Mouse (Mus musculus) CH12.LX (cell line): Measurements from ENCODE around the gene Cinp. TPM values are rescaled to one million over a fixed set of nuclear protein-coding genes. Genes with fewer than 3 reads are reported as not detected.
A peak's percentile ranks its signal among the peaks of the same experiment; 100 is the strongest.

Experiments used
- DNase-seq: peaks from one replicate; pipeline ENCODE4 v3.0.0-alpha.2; 2013; ENCODE audit errors: extremely low read depth
- H3K27ac ChIP-seq: 2 replicates; pipeline ENCODE4 v1.5.1; 2012; ENCODE audit warnings: low read depth, mild to moderate bottlenecking, control low read depth, moderate library complexity; ENCODE audit not compliant: insufficient read depth
- H3K27me3 ChIP-seq: replicated peaks from 2 replicates; pipeline ENCODE3; 2012; ENCODE audit warnings: inconsistent platforms
- H3K36me3 ChIP-seq, 2 experiments: replicated peaks in 1 of 2; 2 replicates each; pipeline versions ENCODE3 to v1.6.1; 2012; ENCODE audit warnings: inconsistent platforms in 1 of 2, low read length in 1 of 2, mild to moderate bottlenecking in 1 of 2, mixed read lengths in 1 of 2, moderate library complexity in 1 of 2; ENCODE audit not compliant: control insufficient read depth in 1 of 2, insufficient read depth in 1 of 2
- H3K4me1 ChIP-seq, 2 experiments: 2 replicates each; pipeline ENCODE4 v1.6.1; 2012; ENCODE audit warnings: inconsistent platforms in 1 of 2, moderate library complexity in 1 of 2; ENCODE audit not compliant: insufficient read depth in 2 of 2, control insufficient read depth in 1 of 2
- H3K4me2 ChIP-seq: 2 replicates; pipeline ENCODE4 v1.6.1; 2012; ENCODE audit warnings: low read depth, mild to moderate bottlenecking, control low read depth; ENCODE audit not compliant: poor library complexity, insufficient read depth, severe bottlenecking
- H3K4me3 ChIP-seq, 3 experiments: fragments of 150-350 bp in 1 of 3; sonication (generic) in 1 of 3; replicated peaks in 1 of 3; 2 replicates each; pipeline versions ENCODE3 to v1.5.1; 2011 to 2012; ENCODE audit warnings: low read depth in 2 of 3, low read length in 2 of 3, mild to moderate bottlenecking in 2 of 3, moderate library complexity in 2 of 3, control low read depth in 1 of 3, improper control_type of control experiment in 1 of 3, inconsistent platforms in 1 of 3, mixed read lengths in 1 of 3; ENCODE audit not compliant: poor library complexity in 1 of 3
- H3K79me2 ChIP-seq: replicated peaks from 2 replicates; pipeline ENCODE4 v1.6.1; 2012; ENCODE audit warnings: mild to moderate bottlenecking, moderate library complexity; ENCODE audit not compliant: control insufficient read depth, poor library complexity, insufficient read depth, severe bottlenecking; ENCODE audit errors: extremely low read depth
- H3K9ac ChIP-seq: 2 replicates; pipeline ENCODE4 v1.6.1; 2012; ENCODE audit warnings: low read depth, mild to moderate bottlenecking, control low read depth, moderate library complexity; ENCODE audit not compliant: insufficient read depth
- H3K9me3 ChIP-seq: replicated peaks from 2 replicates; pipeline ENCODE3; 2012; ENCODE audit warnings: low read length, inconsistent platforms, mixed read lengths
- BHLHE40 ChIP-seq: IDR thresholded peaks from 2 replicates; pipeline ENCODE4 v1.6.1; 2011; ENCODE audit warnings: mild to moderate bottlenecking, low read depth, low read length, improper control_type of control experiment
- CHD1 ChIP-seq: IDR thresholded peaks from 2 replicates; pipeline ENCODE4 v1.6.1; 2012; ENCODE audit warnings: low read depth, low read length, improper control_type of control experiment, inconsistent platforms
- CHD2 ChIP-seq: IDR thresholded peaks from 2 replicates; pipeline ENCODE4 v1.6.1; 2011; ENCODE audit warnings: low read length, improper control_type of control experiment
- CTCF ChIP-seq, 2 experiments: IDR thresholded peaks in 1 of 2; conservative IDR thresholded peaks in 1 of 2; 2 replicates each; pipeline ENCODE4 v1.5.1; 2011 to 2012; ENCODE audit warnings: low read depth in 2 of 2, low read length in 2 of 2, improper control_type of control experiment in 1 of 2, inconsistent platforms in 1 of 2, mild to moderate bottlenecking in 1 of 2, moderate library complexity in 1 of 2
- E2F4 ChIP-seq: IDR thresholded peaks from 2 replicates; pipeline ENCODE4 v1.6.1; 2011; ENCODE audit warnings: low read depth, low read length, improper control_type of control experiment; ENCODE audit not compliant: insufficient replicate concordance
- ELF1 ChIP-seq: IDR thresholded peaks from 2 replicates; pipeline ENCODE4 v1.6.1; 2014; ENCODE audit warnings: low read depth, mild to moderate bottlenecking, inconsistent platforms, low read length, improper control_type of control experiment
- EP300 ChIP-seq: IDR thresholded peaks from 2 replicates; pipeline ENCODE4 v1.6.1; 2011; ENCODE audit warnings: low read length, improper control_type of control experiment
- ETS1 ChIP-seq: conservative IDR thresholded peaks from 2 replicates; pipeline ENCODE4 v1.6.1; 2012; ENCODE audit warnings: low read depth, mild to moderate bottlenecking, inconsistent platforms, low read length, improper control_type of control experiment, moderate library complexity
- GABPA ChIP-seq: IDR thresholded peaks from 2 replicates; pipeline ENCODE4 v1.6.1; 2012; ENCODE audit warnings: low read depth, low read length, improper control_type of control experiment, inconsistent platforms; ENCODE audit not compliant: insufficient replicate concordance
- HCFC1 ChIP-seq: IDR thresholded peaks from 2 replicates; pipeline ENCODE4 v1.6.1; 2012; ENCODE audit warnings: low read depth, mild to moderate bottlenecking, inconsistent platforms, low read length, improper control_type of control experiment
- IRF4 ChIP-seq: IDR thresholded peaks from 2 replicates; pipeline ENCODE4 v1.6.1; 2014; ENCODE audit warnings: low read depth, mild to moderate bottlenecking, inconsistent platforms, low read length, improper control_type of control experiment
- JUN ChIP-seq: IDR thresholded peaks from 2 replicates; pipeline ENCODE4 v1.6.1; 2011; ENCODE audit warnings: low read depth, mild to moderate bottlenecking, low read length, improper control_type of control experiment, moderate library complexity; ENCODE audit not compliant: insufficient read depth
- JUND ChIP-seq: conservative IDR thresholded peaks from 2 replicates; pipeline ENCODE4 v1.6.1; 2011; ENCODE audit warnings: low read depth, low read length, improper control_type of control experiment
- KAT2A ChIP-seq: IDR thresholded peaks from 2 replicates; pipeline ENCODE4 v1.6.1; 2012; ENCODE audit warnings: low read length, improper control_type of control experiment, inconsistent platforms; ENCODE audit not compliant: insufficient replicate concordance
- MAFK ChIP-seq: IDR thresholded peaks from 2 replicates; pipeline ENCODE4 v1.6.1; 2011; ENCODE audit warnings: low read length, improper control_type of control experiment; ENCODE audit not compliant: insufficient replicate concordance
- MAX ChIP-seq: IDR thresholded peaks from 2 replicates; pipeline ENCODE4 v1.6.1; 2011; ENCODE audit warnings: low read length, improper control_type of control experiment
- MAZ ChIP-seq: IDR thresholded peaks from 2 replicates; pipeline ENCODE4 v1.6.1; 2012; ENCODE audit warnings: low read depth, mild to moderate bottlenecking, inconsistent platforms, low read length, improper control_type of control experiment, moderate library complexity
- MEF2A ChIP-seq: IDR thresholded peaks from 2 replicates; pipeline ENCODE4 v1.6.1; 2014; ENCODE audit warnings: low read depth, mild to moderate bottlenecking, inconsistent platforms, low read length, improper control_type of control experiment, borderline replicate concordance
- MXI1 ChIP-seq: IDR thresholded peaks from 2 replicates; pipeline ENCODE4 v1.6.1; 2011; ENCODE audit warnings: mild to moderate bottlenecking, low read depth, low read length, improper control_type of control experiment
- MYC ChIP-seq: IDR thresholded peaks from 2 replicates; pipeline ENCODE4 v1.6.1; 2011; ENCODE audit warnings: low read depth, mild to moderate bottlenecking, improper control_type of control experiment, low read length
- NELFE ChIP-seq: IDR thresholded peaks from 2 replicates; pipeline ENCODE4 v1.6.1; 2011; ENCODE audit warnings: low read depth, low read length, improper control_type of control experiment
- NRF1 ChIP-seq: IDR thresholded peaks from 2 replicates; pipeline ENCODE4 v1.6.1; 2014; ENCODE audit warnings: low read depth, mild to moderate bottlenecking, inconsistent platforms, low read length, improper control_type of control experiment, moderate library complexity
- PAX5 ChIP-seq: IDR thresholded peaks from 2 replicates; pipeline ENCODE4 v1.6.1; 2012; ENCODE audit warnings: low read length, inconsistent platforms, mixed read lengths
- POLR2A ChIP-seq: IDR thresholded peaks from 2 replicates; pipeline ENCODE4 v1.6.1; 2011; ENCODE audit warnings: low read depth, mild to moderate bottlenecking, improper control_type of control experiment, low read length
- POLR2AphosphoS2 ChIP-seq: IDR thresholded peaks from 2 replicates; pipeline ENCODE4 v1.6.1; 2011; ENCODE audit warnings: low read depth, low read length, improper control_type of control experiment
- RAD21 ChIP-seq: IDR thresholded peaks from 2 replicates; pipeline ENCODE4 v1.6.1; 2011; ENCODE audit warnings: low read depth, mild to moderate bottlenecking, low read length, improper control_type of control experiment, moderate library complexity
- RCOR1 ChIP-seq: conservative IDR thresholded peaks from 2 replicates; pipeline ENCODE4 v1.6.1; 2012; ENCODE audit warnings: low read depth, mild to moderate bottlenecking, inconsistent platforms, low read length, improper control_type of control experiment
- SIN3A ChIP-seq: IDR thresholded peaks from 2 replicates; pipeline ENCODE4 v1.6.1; 2012; ENCODE audit warnings: low read length, improper control_type of control experiment, inconsistent platforms
- SMC3 ChIP-seq: IDR thresholded peaks from 2 replicates; pipeline ENCODE4 v1.6.1; 2011; ENCODE audit warnings: low read depth, low read length, improper control_type of control experiment
- TBP ChIP-seq: conservative IDR thresholded peaks from 2 replicates; pipeline ENCODE4 v1.6.1; 2011; ENCODE audit warnings: low read depth, low read length, improper control_type of control experiment
- TCF12 ChIP-seq: IDR thresholded peaks from 2 replicates; pipeline ENCODE4 v1.6.1; 2014; ENCODE audit warnings: low read depth, mild to moderate bottlenecking, inconsistent platforms, low read length, improper control_type of control experiment
- UBTF ChIP-seq: IDR thresholded peaks from 2 replicates; pipeline ENCODE4 v1.6.1; 2012; ENCODE audit warnings: low read depth, mild to moderate bottlenecking, inconsistent platforms, low read length, improper control_type of control experiment, moderate library complexity
- USF1 ChIP-seq: IDR thresholded peaks from 2 replicates; pipeline ENCODE4 v1.6.1; 2014; ENCODE audit warnings: low read depth, mild to moderate bottlenecking, inconsistent platforms, low read length, improper control_type of control experiment
- USF2 ChIP-seq: conservative IDR thresholded peaks from 2 replicates; pipeline ENCODE4 v1.6.1; 2011; ENCODE audit warnings: low read depth, low read length, improper control_type of control experiment
- ZC3H11A ChIP-seq: IDR thresholded peaks from 2 replicates; pipeline ENCODE4 v1.6.1; 2012; ENCODE audit warnings: low read depth, mild to moderate bottlenecking, inconsistent platforms, low read length, improper control_type of control experiment
- ZKSCAN1 ChIP-seq: IDR thresholded peaks from 2 replicates; pipeline ENCODE4 v1.6.1; 2012; ENCODE audit warnings: low read depth, inconsistent platforms, low read length, improper control_type of control experiment, borderline replicate concordance
- ZMIZ1 ChIP-seq: IDR thresholded peaks from 2 replicates; pipeline ENCODE4 v1.6.1; 2012; ENCODE audit warnings: low read depth, mild to moderate bottlenecking, inconsistent platforms, low read length, improper control_type of control experiment
- ZNF384 ChIP-seq: IDR thresholded peaks from 2 replicates; pipeline ENCODE4 v1.6.1; 2012; ENCODE audit warnings: low read depth, low read length, improper control_type of control experiment, inconsistent platforms
- dilution Hi-C: fragments of 300-500 bp; cut with MboI; formaldehyde crosslinking; loops from 2 replicates; pipeline ENCODE4 v1.14.3; 2020; ENCODE audit warnings: low sequenced_read_pairs; ENCODE audit not compliant: extremely low pct_unique_long_range_greater_than_20kb, extremely low pct_ligation_motif_present
- in situ Hi-C: fragments of 300-500 bp; cut with MboI; formaldehyde crosslinking; loops from 3 replicates; pipeline ENCODE4 v1.14.3; 2019; ENCODE audit warnings: low sequenced_read_pairs, low pct_ligation_motif_present, low pct_unique_long_range_greater_than_20kb, mixed read lengths
- polyA plus RNA-seq: library from polyadenylated mRNA; unstranded; fragments of >175 nt; gene quantifications from 2 replicates; pipeline ENCODE4 v1.2.1, GENCODE M21; 2012; ENCODE audit warnings: low read depth; ENCODE audit not compliant: insufficient read length
- total RNA-seq, 2 experiments: library from RNA; depleted of rRNA; stranded (reverse); fragments of 300-350 nt in 1 of 2; fragments of >200 nt in 1 of 2; gene quantifications; 2 replicates each; pipeline ENCODE4 v1.2.3; 2012 to 2014

The Cinp gene
- total and polyA plus RNA-seq, 3 experiments = 114 to 164 (median 135) TPM

DNA sequence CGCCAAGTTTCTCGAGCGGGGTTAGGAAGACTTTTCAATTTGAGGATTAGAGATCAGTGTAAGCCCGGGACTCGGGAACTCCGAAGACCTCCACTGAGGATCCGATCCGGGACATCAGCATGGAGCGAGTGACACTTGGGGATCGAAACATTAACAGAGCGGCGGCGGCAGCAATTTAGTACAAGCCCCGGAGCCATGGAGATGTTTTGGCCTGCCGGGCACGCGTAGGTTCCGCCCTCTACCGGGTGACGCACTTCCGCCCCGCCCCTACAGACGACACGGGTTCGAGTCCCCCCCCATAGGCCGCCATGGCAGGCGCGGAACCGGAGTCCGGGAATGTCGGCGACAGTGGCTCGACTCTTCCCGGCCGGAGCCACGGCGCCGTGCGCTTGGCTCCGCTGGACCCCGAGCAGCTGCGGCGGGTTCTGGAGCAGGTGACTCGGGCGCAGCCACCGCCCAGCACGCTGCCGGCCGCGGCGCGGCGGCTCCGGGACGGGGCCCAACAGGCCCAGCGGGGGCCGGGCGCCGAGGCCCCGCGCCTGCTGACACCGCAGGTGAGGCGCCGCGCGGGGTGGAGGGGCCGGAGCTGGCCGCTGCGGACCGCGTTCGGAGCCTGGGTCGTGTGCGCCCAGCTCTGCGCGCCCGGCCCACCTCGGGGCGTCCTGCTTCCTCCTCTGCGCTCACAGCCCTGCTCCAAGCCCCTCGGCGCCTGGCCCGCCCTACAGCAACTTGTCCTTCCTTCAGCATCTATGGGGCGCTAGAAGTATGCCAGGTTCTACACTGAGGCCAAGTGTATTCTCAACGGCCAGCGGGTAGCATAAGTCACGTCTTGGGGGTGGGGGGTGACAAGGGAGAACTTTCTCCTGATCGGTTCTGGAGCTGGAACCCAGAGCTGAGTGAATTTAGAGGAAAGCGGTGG is 38.7 kb downstream of the Cinp start, which contains the start of gene Zfp839:
Zfp839 (plus strand) TSS at position 244 of the 919 bp plus-strand sequence.
- H3K9ac ChIP-seq = peak within 1 kb of the TSS; percentile 84
- DNase-seq = peak; percentile 77
- H3K36me3 ChIP-seq = peaks cover 0 to 9% of the 10 kb centered on the region in 2 experiments
- peak within 1 kb of the TSS; percentile 89 for H3K4me2 ChIP-seq
- H3K9me3 ChIP-seq = no peaks in the 10 kb centered on the region
- H3K27me3 ChIP-seq = no peaks in the 10 kb centered on the region
- H3K4me1 ChIP-seq = peaks cover 16 to 31% of the 10 kb centered on the region in 2 experiments
- H3K4me3 ChIP-seq = peak within 1 kb of the TSS; percentile 66 to 85 (median 83)
- peak within 1 kb of the TSS; percentile 2; the same call in 1 of the 2 replicates for H3K27ac ChIP-seq
- in situ Hi-C loops (no loop called here), dilution Hi-C loops (no loop called here)
- peak; percentile 82 for TF ChIP-seq SIN3A
- TF ChIP-seq ETS1 = no peak
- peak; percentile 67 for TF ChIP-seq POLR2A
- no peak for TF ChIP-seq ZNF384
- TF ChIP-seq GABPA = no peak
- TF ChIP-seq MAFK = no peak
- no peak for TF ChIP-seq USF2
- no peak for TF ChIP-seq EP300
- no peak for TF ChIP-seq PAX5
- peak; percentile 27 for TF ChIP-seq UBTF
- TF ChIP-seq ZC3H11A = no peak
- no peak for TF ChIP-seq CHD1
- TF ChIP-seq MAZ = no peak
- no peak for TF ChIP-seq RAD21
- no peak for TF ChIP-seq E2F4
- TF ChIP-seq ZMIZ1 = no peak
- TF ChIP-seq MEF2A = no peak
- no peak for TF ChIP-seq POLR2AphosphoS2
- TF ChIP-seq MAX = 0 out of 2 replicates have a peak, but pooled peaks have one; percentile 12
- TF ChIP-seq TBP = no peak
- no peak for TF ChIP-seq JUN
- peak; percentile 74 for TF ChIP-seq BHLHE40
- peak; percentile 69 for TF ChIP-seq NELFE
- TF ChIP-seq CHD2 = no peak; the same call in 1 of the 2 replicates
- peak; percentile 84 for TF ChIP-seq HCFC1
- TF ChIP-seq MXI1 = peak; percentile 56
- peak; percentile 66; the same call in 1 of the 2 replicates for TF ChIP-seq KAT2A
- TF ChIP-seq JUND = no peak
- TF ChIP-seq ELF1 = peak; percentile 82
- no peak for TF ChIP-seq IRF4
- TF ChIP-seq RCOR1 = no peak
- no peak for TF ChIP-seq USF1
- TF ChIP-seq MYC = no peak
- peak; percentile 43; the same call in 1 of the 2 replicates for TF ChIP-seq NRF1
- TF ChIP-seq CTCF (conservative IDR thresholded peaks at IDR 0.05 in 1 of 2, IDR thresholded peaks at IDR 0.05 in 1 of 2; ENCODE audit: low read depth in 2 of 2, low read length in 2 of 2) = no peak; a peak in 1 of 4 replicates
- TF ChIP-seq SMC3 = no peak
- TF ChIP-seq TCF12 = peak; percentile 65
- TF ChIP-seq ZKSCAN1 = no peak
- H3K79me2 ChIP-seq = 0 out of 2 replicates have a peak, but pooled peaks cover 4% of the 10 kb centered on the region
